Mouse (Mus musculus): Measurements from ENCODE around the gene Sntb2. TPM values are rescaled to one million over a fixed set of nuclear protein-coding genes. Genes with fewer than 3 reads are reported as not detected.
A peak's percentile ranks its signal among the peaks of the same experiment; 100 is the strongest.

The Sntb2 gene
- polyA plus RNA-seq, 1 experiment from 2014 or later: 15.4 TPM

DNA sequence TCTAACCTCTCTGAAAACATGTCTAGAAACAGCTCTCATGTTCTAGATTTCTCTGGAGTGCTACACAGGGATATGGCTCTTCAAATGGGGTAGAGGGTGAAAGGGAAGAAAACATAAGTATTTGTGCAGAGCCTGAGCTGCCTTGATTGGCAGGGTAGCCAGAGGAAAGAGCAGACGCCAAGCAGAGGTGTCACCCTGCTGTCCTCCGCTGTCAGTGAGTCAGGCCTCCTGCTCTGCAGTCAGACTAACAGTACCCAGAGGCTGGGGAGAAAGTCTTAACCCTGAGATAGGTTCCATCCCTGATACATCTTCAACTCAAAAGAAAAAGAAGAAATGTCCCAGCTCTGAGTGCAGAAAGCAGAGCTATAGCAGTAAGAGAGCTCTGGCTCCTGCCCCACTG lies 77.1 kb downstream of the Sntb2 start:
- WGBS: 73% methylated on average over 2 of the region's 2 CpGs
- H3K4me2 ChIP-seq (ENCODE audit: low read length): no peak overlapping the region
- H3K36me3 ChIP-seq (ENCODE audit: control insufficient read depth, insufficient read depth, low read length): peaks cover 56% of the 10 kb centered on the region
- no peaks in the 10 kb centered on the region for H3K9me3 ChIP-seq (ENCODE audit: control insufficient read depth, low read length)
- no peak for ATAC-seq (ENCODE audit: insufficient number of reproducible peaks, insufficient read depth, low FRiP score, low read depth)
- no peaks in the 10 kb centered on the region for H3K27me3 ChIP-seq (ENCODE audit: control insufficient read depth, insufficient read depth, low read length)
- no peak overlapping the region for H3K4me3 ChIP-seq (ENCODE audit: control insufficient read depth in 1 of 2, insufficient read depth in 1 of 2, low read depth in 1 of 2, low read length in 2 of 2)
- no peak overlapping the region for H3K27ac ChIP-seq (replicated peaks in 1 of 2; ENCODE audit: control insufficient read depth in 1 of 2, insufficient read depth in 1 of 2, low read depth in 2 of 2, low read length in 2 of 2)
- no peak overlapping the region for H3K9ac ChIP-seq (ENCODE audit: low read length)
- H3K4me1 ChIP-seq (ENCODE audit: control insufficient read depth in 2 of 2, insufficient read depth in 2 of 2, low read length in 2 of 2): no peaks in the 10 kb centered on the region

DNA sequence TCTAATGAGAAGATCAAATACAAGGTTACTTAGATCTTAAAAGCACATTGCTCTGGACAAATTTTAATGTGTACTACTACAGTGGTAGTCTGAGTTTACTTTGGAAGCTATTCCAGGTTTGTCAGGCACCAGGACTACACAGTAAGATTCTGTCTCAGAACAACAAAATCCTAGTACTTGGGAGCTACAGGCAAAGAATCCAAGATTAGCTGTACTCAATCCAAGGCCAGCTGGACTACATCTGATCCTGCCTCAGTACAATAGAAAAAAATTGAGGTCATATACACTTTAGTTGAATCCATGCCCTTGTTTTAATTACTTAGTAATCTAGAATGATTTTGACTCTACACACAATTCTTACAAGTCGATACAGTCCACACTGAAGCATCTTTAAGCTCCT lies 79.4 kb downstream of the Sntb2 start:
- Histone ChIP-seq H3K36me3 (ENCODE audit: control insufficient read depth, insufficient read depth, low read length) (peaks cover 36% of the 10 kb centered on the region), H3K9ac (ENCODE audit: low read length) (no peak overlapping the region), H3K4me2 (ENCODE audit: low read length) (no peak overlapping the region), H3K27ac (replicated peaks in 1 of 2; ENCODE audit: control insufficient read depth in 1 of 2, insufficient read depth in 1 of 2, low read depth in 2 of 2, low read length in 2 of 2) (no peak overlapping the region), H3K4me1 (ENCODE audit: control insufficient read depth in 2 of 2, insufficient read depth in 2 of 2, low read length in 2 of 2) (no peaks in the 10 kb centered on the region), H3K4me3 (ENCODE audit: control insufficient read depth in 1 of 2, insufficient read depth in 1 of 2, low read depth in 1 of 2, low read length in 2 of 2) (no peak overlapping the region), H3K27me3 (ENCODE audit: control insufficient read depth, insufficient read depth, low read length) (no peaks in the 10 kb centered on the region), H3K9me3 (ENCODE audit: control insufficient read depth, low read length) (no peaks in the 10 kb centered on the region)
- no peak for ATAC-seq (ENCODE audit: insufficient number of reproducible peaks, insufficient read depth, low FRiP score, low read depth)
- WGBS: 76% methylated on average over 1 of the region's 1 CpGs

DNA sequence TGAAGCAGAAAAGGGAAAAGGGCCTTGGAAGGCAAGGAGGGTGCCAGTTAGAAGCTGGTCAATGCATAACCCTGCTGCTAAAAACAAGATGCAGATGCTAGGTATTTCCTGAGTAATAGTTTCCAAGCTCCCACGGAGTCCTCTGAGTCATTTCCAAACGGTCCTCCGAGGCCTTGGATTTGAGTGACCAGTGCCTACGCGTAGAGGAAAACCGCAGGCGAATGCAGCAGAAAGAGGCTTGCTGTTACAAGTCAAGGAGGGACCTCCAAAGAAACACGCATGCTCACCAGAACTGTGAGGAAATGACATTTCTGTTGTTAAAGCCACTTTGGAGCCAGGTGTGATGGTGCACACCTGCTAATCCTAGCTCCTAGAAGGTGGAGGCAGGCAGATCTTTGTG lies 87.9 kb downstream of the Sntb2 start:
- Histone ChIP-seq H3K4me3 (ENCODE audit: control insufficient read depth in 1 of 2, insufficient read depth in 1 of 2, low read depth in 1 of 2, low read length in 2 of 2) (no peak overlapping the region), H3K27me3 (ENCODE audit: control insufficient read depth, insufficient read depth, low read length) (no peaks in the 10 kb centered on the region), H3K36me3 (ENCODE audit: control insufficient read depth, insufficient read depth, low read length) (no peaks in the 10 kb centered on the region), H3K4me2 (ENCODE audit: low read length) (no peak overlapping the region), H3K4me1 (ENCODE audit: control insufficient read depth in 2 of 2, insufficient read depth in 2 of 2, low read length in 2 of 2) (no peaks in the 10 kb centered on the region), H3K9me3 (ENCODE audit: control insufficient read depth, low read length) (no peaks in the 10 kb centered on the region), H3K27ac (replicated peaks in 1 of 2; ENCODE audit: control insufficient read depth in 1 of 2, insufficient read depth in 1 of 2, low read depth in 2 of 2, low read length in 2 of 2) (no peak overlapping the region), H3K9ac (ENCODE audit: low read length) (no peak overlapping the region)
- 85% methylated on average over 8 of the region's 8 CpGs for WGBS
- ATAC-seq (ENCODE audit: insufficient number of reproducible peaks, insufficient read depth, low FRiP score, low read depth): no peak

DNA sequence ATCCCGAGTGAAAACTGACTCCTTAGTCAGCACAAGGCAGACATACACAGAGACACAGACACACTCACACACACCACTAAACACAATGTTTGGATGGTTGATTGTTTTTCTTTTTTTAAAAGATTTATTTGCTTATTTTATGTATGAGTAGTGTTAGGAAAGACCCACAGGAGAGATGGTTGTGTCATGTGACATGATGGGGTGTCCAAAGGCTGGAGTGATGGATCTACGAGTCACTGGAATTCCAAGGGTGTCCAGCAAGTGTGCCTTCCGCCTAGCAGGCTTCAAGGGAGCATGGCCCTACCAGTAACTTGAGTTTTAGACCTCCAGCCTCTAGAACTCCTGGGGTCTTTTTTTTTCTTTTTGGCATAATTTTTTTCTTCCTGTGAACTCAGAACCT lies 93.8 kb downstream of the Sntb2 start:
- Histone ChIP-seq H3K4me3 (ENCODE audit: control insufficient read depth in 1 of 2, insufficient read depth in 1 of 2, low read depth in 1 of 2, low read length in 2 of 2) (no peak overlapping the region), H3K4me2 (ENCODE audit: low read length) (no peak overlapping the region), H3K36me3 (ENCODE audit: control insufficient read depth, insufficient read depth, low read length) (0 out of 2 replicates have a peak, but pooled peaks cover 4% of the 10 kb centered on the region), H3K27ac (replicated peaks in 1 of 2; ENCODE audit: control insufficient read depth in 1 of 2, insufficient read depth in 1 of 2, low read depth in 2 of 2, low read length in 2 of 2) (no peak overlapping the region), H3K9ac (ENCODE audit: low read length) (no peak overlapping the region), H3K27me3 (ENCODE audit: control insufficient read depth, insufficient read depth, low read length) (no peaks in the 10 kb centered on the region), H3K9me3 (ENCODE audit: control insufficient read depth, low read length) (no peaks in the 10 kb centered on the region), H3K4me1 (ENCODE audit: control insufficient read depth in 2 of 2, insufficient read depth in 2 of 2, low read length in 2 of 2) (peaks cover 4 to 17% of the 10 kb centered on the region in 2 experiments)
- 72% methylated on average over 3 of the region's 3 CpGs for WGBS
- no peak for ATAC-seq (ENCODE audit: insufficient number of reproducible peaks, insufficient read depth, low FRiP score, low read depth)

DNA sequence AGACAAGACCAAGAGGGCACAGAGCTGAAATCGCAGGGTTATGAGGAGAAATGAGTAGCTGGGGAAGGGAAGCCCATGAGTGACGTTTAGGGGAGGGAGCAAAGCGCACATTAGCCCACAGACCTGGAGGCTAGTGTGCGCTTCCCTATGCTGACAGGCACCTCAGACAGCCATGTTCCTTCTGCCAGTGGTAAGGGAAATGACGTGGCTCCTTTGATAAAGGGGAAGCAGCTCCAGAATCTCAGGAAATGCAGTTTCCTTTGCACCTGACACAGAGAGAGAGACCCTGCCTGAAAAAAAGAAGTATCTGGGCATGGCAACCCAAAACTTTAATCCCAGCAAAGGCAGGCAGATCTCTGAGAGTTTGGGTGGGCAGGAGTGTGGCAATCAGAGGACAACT lies 94.5 kb downstream of the Sntb2 start:
- Histone ChIP-seq H3K27me3 (ENCODE audit: control insufficient read depth, insufficient read depth, low read length) (no peaks in the 10 kb centered on the region), H3K4me3 (ENCODE audit: control insufficient read depth in 1 of 2, insufficient read depth in 1 of 2, low read depth in 1 of 2, low read length in 2 of 2) (no peak overlapping the region), H3K4me1 (ENCODE audit: control insufficient read depth in 2 of 2, insufficient read depth in 2 of 2, low read length in 2 of 2) (peaks cover 4 to 17% of the 10 kb centered on the region in 2 experiments), H3K4me2 (ENCODE audit: low read length) (no peak overlapping the region), H3K36me3 (ENCODE audit: control insufficient read depth, insufficient read depth, low read length) (0 out of 2 replicates have a peak, but pooled peaks cover 4% of the 10 kb centered on the region), H3K9ac (ENCODE audit: low read length) (no peak overlapping the region), H3K27ac (replicated peaks in 1 of 2; ENCODE audit: control insufficient read depth in 1 of 2, insufficient read depth in 1 of 2, low read depth in 2 of 2, low read length in 2 of 2) (no peak overlapping the region), H3K9me3 (ENCODE audit: control insufficient read depth, low read length) (no peaks in the 10 kb centered on the region)
- WGBS: 66% methylated on average over 5 of the region's 5 CpGs
- no peak for ATAC-seq (ENCODE audit: insufficient number of reproducible peaks, insufficient read depth, low FRiP score, low read depth)

DNA sequence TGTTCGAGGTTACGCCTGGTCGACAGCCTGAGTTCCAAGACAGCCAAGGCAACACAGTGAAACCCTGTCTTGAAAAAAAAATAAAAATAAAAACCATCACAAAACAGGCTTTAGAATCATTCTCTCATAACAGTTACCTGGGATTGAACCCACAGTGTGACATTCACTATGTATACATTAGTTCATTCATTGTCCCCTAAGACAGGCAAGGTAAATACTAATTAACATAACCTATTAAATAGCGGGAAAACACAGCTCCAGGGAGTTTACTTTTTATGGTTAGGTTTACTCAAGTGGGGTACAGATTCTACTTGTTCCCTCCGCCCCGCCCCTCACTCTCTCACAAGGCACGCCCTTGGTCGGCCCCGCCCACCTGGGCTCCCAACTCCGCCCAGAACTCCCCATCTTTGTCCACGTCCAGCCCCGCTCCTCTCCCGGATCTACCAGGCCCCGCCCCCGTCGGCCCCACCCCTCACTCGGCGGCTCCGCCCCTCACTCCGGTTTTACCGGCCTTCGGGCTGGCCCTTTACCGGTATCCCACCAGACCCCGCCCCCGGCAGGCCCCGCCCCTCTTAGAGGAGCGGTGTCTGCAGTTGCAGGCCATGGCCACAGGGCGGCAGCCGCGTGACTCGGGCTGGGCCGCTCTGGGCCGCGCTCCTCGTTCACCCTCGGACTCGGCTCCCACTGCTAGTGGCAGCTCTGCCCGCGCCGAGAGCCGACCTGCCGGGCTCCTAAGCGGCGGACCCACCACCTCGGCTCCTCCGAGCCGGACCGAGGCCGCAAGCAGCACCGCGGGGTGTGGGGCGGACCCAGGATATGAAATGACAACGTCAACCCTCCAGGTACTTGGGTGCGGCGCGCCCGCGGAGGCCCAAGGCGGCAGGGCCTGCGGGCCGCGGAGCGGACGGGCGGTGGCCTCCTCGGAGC lies 95.4 kb downstream of the Sntb2 start, which contains the start of gene Vps4a:
Gene Vps4a, plus strand, starts transcription at position 573 of the 927 bp plus-strand sequence.
- Histone ChIP-seq H3K36me3 (ENCODE audit: control insufficient read depth, insufficient read depth, low read length) (0 out of 2 replicates have a peak, but pooled peaks cover 7% of the 10 kb centered on the region), H3K9me3 (ENCODE audit: control insufficient read depth, low read length) (no peaks in the 10 kb centered on the region), H3K27me3 (ENCODE audit: control insufficient read depth, insufficient read depth, low read length) (no peaks in the 10 kb centered on the region), H3K27ac (replicated peaks in 1 of 2; ENCODE audit: control insufficient read depth in 1 of 2, insufficient read depth in 1 of 2, low read depth in 2 of 2, low read length in 2 of 2) (peak within 1 kb of the TSS; percentile 83), H3K9ac (ENCODE audit: low read length) (peak within 1 kb of the TSS; percentile 96), H3K4me3 (ENCODE audit: control insufficient read depth in 1 of 2, insufficient read depth in 1 of 2, low read depth in 1 of 2, low read length in 2 of 2) (peak within 1 kb of the TSS; percentile 93 to 99), H3K4me2 (ENCODE audit: low read length) (peak within 1 kb of the TSS; percentile 88), H3K4me1 (ENCODE audit: control insufficient read depth in 2 of 2, insufficient read depth in 2 of 2, low read length in 2 of 2) (peaks cover 4 to 17% of the 10 kb centered on the region in 2 experiments)
- 4% methylated on average over 64 of the region's 66 CpGs for WGBS
- peak; percentile 93 for ATAC-seq (ENCODE audit: insufficient number of reproducible peaks, insufficient read depth, low FRiP score, low read depth)

DNA sequence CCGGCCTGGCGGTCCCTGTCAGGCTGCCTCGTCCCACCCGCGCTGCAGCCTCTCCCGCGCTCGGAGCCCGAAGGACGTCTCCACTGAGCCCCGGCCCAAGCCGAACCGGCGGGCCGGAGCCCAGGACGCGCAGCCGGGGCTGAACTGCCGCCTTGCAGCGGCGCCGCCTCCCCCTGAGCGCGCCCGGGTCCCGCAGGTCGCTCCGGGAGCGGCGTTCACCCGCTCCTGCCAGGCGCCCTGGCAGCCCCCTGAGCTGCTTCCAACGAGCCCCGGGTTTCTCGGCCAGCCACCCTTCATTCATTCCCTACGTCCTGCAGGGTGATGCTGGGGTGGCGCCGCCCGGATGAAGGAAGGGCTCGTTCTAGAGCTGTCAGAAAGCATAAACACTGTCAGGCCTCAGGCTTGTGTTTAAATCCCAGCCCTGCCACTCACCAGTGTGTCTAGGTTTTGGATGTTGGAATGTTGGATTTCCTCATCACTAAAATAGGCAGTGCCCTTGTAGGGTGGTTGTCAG lies 96.1 kb downstream of the Sntb2 start:
- 0% methylated on average over 36 of the region's 40 CpGs for WGBS
- H3K9me3 ChIP-seq (ENCODE audit: control insufficient read depth, low read length): no peaks in the 10 kb centered on the region
- no peaks in the 10 kb centered on the region for H3K27me3 ChIP-seq (ENCODE audit: control insufficient read depth, insufficient read depth, low read length)
- no peak for ATAC-seq (ENCODE audit: insufficient number of reproducible peaks, insufficient read depth, low FRiP score, low read depth)
- H3K9ac ChIP-seq (ENCODE audit: low read length): peak overlapping the region; percentile 96
- peak overlapping the region; percentile 83 for H3K27ac ChIP-seq (replicated peaks in 1 of 2; ENCODE audit: control insufficient read depth in 1 of 2, insufficient read depth in 1 of 2, low read depth in 2 of 2, low read length in 2 of 2)
- peak overlapping the region; percentile 93 to 99 for H3K4me3 ChIP-seq (ENCODE audit: control insufficient read depth in 1 of 2, insufficient read depth in 1 of 2, low read depth in 1 of 2, low read length in 2 of 2)
- H3K4me2 ChIP-seq (ENCODE audit: low read length): peak overlapping the region; percentile 88
- H3K4me1 ChIP-seq (ENCODE audit: control insufficient read depth in 2 of 2, insufficient read depth in 2 of 2, low read length in 2 of 2): peaks cover 4 to 17% of the 10 kb centered on the region in 2 experiments
- peaks cover 9% of the 10 kb centered on the region; the same call in 1 of the 2 replicates for H3K36me3 ChIP-seq (ENCODE audit: control insufficient read depth, insufficient read depth, low read length)
